Mouse (Mus musculus) MEL (cell line): Measurements from ENCODE around the gene Acrbp.

Experiments used
- GATA1 ChIP-seq: IDR thresholded peaks from 2 replicates; pipeline ENCODE4 v1.6.1; 2011; ENCODE audit warnings: low read depth, low read length, improper control_type of control experiment
- MAFK ChIP-seq: IDR thresholded peaks from 2 replicates; pipeline ENCODE4 v1.6.1; 2011; ENCODE audit warnings: low read depth, mild to moderate bottlenecking, low read length, improper control_type of control experiment, borderline replicate concordance
- MAX ChIP-seq: IDR thresholded peaks from 2 replicates; pipeline ENCODE4 v1.6.1; 2011; ENCODE audit warnings: low read length, improper control_type of control experiment

DNA sequence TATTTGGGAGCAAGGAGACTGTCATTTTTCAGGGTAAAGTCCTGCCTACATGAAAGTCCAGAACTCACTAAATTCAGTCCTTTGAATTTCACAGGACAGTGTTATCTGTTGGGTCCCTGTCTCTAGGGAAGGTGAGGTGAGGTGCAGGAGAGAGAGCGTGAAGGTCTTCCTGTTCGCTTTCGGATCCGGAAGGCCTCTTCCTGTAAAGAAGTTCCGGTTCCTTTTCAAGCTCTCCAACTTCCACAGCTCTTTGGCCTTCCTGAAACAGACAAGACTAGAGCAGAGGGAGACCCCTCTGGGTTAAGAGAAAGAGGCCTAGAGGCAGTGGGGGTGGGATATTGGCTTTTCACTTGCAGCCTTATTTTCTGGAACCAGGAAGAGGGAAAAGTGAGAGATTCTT lies 42.9 kb downstream of the Acrbp start:
- TF ChIP-seq MAFK (no peak), MAX (no peak), GATA1 (no peak)
